In the genomic region with DNA sequence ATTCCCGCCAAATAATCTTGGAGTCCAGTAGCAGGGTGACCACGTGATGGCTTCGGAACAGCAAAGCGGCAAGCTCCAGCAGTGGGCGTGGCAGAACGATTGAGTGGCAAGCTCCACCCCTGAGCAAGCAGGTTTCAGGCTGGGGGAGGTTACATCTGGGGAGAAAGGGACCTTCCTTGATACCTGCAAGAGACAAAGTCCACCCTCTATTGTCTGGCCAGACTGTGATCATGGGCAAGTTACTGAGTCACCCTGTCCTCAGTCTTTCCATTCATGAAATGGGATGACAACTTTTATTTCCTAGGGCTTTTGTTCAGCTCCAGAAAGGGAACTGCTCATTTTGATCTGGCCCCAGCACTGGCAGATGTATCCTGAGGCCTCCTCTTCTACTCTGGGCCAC, we compare ENCODE assay signal across 4 mouse cellular contexts.
DNase-seq lines count a peak whose midpoint lies in the region; ATAC-seq lines count a peak whose summit lies in the region.
"Not testable (repeated sequence)": the region's sequence is repeated elsewhere in the genome, so short reads cannot be mapped to it uniquely, and the experiment has no call there.

No protein-coding gene starts in this region.

- not testable (repeated sequence) for H3K4me3 ChIP-seq in intestine, embryonic 14.5 days (ENCODE audit: low read depth, low read length); intestine, embryonic 16.5 days (ENCODE audit: low read length); liver, embryonic 13.5 days (replicated peaks); stomach, embryonic 14.5 days (ENCODE audit: low read depth, low read length)

- not testable (repeated sequence) for H3K9ac ChIP-seq in intestine, embryonic 14.5 days (ENCODE audit: low read length); intestine, embryonic 16.5 days (ENCODE audit: low read depth, low read length); liver, embryonic 13.5 days; stomach, embryonic 14.5 days (replicated peaks; ENCODE audit: low read depth, low read length)

- ATAC-seq in intestine, embryonic 14.5 days (replicated peaks; ENCODE audit: low FRiP score, low TSS enrichment, low read depth): 0 out of 2 replicates have a peak, but pooled peaks have one; percentile 47
- peak; percentile 85 for ATAC-seq in intestine, embryonic 16.5 days
- ATAC-seq in liver, embryonic 13.5 days (ENCODE audit: low read depth): not testable (repeated sequence)
- ATAC-seq in stomach, embryonic 14.5 days (ENCODE audit: insufficient number of reproducible peaks, insufficient read depth, low FRiP score, low read depth): peak; percentile 42; the same call in 1 of the 2 replicates

- not testable (repeated sequence) for H3K27ac ChIP-seq in intestine, embryonic 14.5 days (ENCODE audit: low read depth); intestine, embryonic 16.5 days (ENCODE audit: low read length); liver, embryonic 13.5 days; stomach, embryonic 14.5 days (ENCODE audit: low read length)

- whole genome bisulfite sequencing in intestine, embryonic 14.5 days: 44% methylated on average over 6 of the region's 6 CpGs
- WGBS in intestine, embryonic 16.5 days: 32% methylated on average over 6 of the region's 6 CpGs
- WGBS in liver, embryonic 13.5 days (ENCODE audit: insufficient replicate concordance): 30% methylated on average over 6 of the region's 6 CpGs
- WGBS in stomach, embryonic 14.5 days: 39% methylated on average over 6 of the region's 6 CpGs

- H3K27me3 ChIP-seq in intestine, embryonic 14.5 days (replicated peaks; ENCODE audit: control insufficient read depth, insufficient read depth, low read length); intestine, embryonic 16.5 days (replicated peaks; ENCODE audit: control insufficient read depth, insufficient read depth, low read length); liver, embryonic 13.5 days; stomach, embryonic 14.5 days (ENCODE audit: control insufficient read depth, insufficient read depth, low read length): not testable (repeated sequence)

- not testable (repeated sequence) for H3K4me2 ChIP-seq in intestine, embryonic 14.5 days (ENCODE audit: low read length); intestine, embryonic 16.5 days (ENCODE audit: low read depth, low read length); liver, embryonic 13.5 days; stomach, embryonic 14.5 days (replicated peaks; ENCODE audit: low read depth, low read length)

- H3K9me3 ChIP-seq in intestine, embryonic 14.5 days (ENCODE audit: control insufficient read depth, low read length); intestine, embryonic 16.5 days (ENCODE audit: control insufficient read depth, low read length); liver, embryonic 13.5 days (replicated peaks); stomach, embryonic 14.5 days (ENCODE audit: control insufficient read depth, low read depth, low read length): not testable (repeated sequence)

- H3K36me3 ChIP-seq in intestine, embryonic 14.5 days (ENCODE audit: control insufficient read depth, insufficient read depth, low read length); intestine, embryonic 16.5 days (ENCODE audit: control insufficient read depth, insufficient read depth, low read length); liver, embryonic 13.5 days; stomach, embryonic 14.5 days (ENCODE audit: control insufficient read depth, insufficient read depth, low read length): not testable (repeated sequence)

- not testable (repeated sequence) for H3K4me1 ChIP-seq in intestine, embryonic 14.5 days (replicated peaks; ENCODE audit: control insufficient read depth, insufficient read depth, low read length); intestine, embryonic 16.5 days (ENCODE audit: control insufficient read depth, insufficient read depth, low read length); liver, embryonic 13.5 days (replicated peaks); stomach, embryonic 14.5 days (ENCODE audit: control insufficient read depth, insufficient read depth, low read length)

- DNase-seq in intestine, embryonic 14.5 days (ENCODE audit: low spot score): peak; percentile 38
- DNase-seq in liver, embryonic 13.5 days: peak; percentile 13
